Mouse (Mus musculus) stomach, postnatal 0 days (tissue): Measurements from ENCODE around the gene Tubg1. TPM values are rescaled to one million over a fixed set of nuclear protein-coding genes. Genes with fewer than 3 reads are reported as not detected.

Experiments used
- ATAC-seq: fragments of 200-750 bp; cut with Nextera tagmentation; 2 replicates; pipeline ENCODE4 v1.8.0; 2017; ENCODE audit not compliant: low FRiP score, low TSS enrichment
- DNase-seq: peaks from one replicate; pipeline ENCODE4 v3.0.0-alpha.2; 2016; ENCODE audit warnings: low spot score
- H3K27ac ChIP-seq: fragments of 300-500 bp; sonication (generic); replicated peaks from 2 replicates; pipeline ENCODE4 v1.5.1; 2014; ENCODE audit warnings: mild to moderate bottlenecking, control low read depth
- H3K27me3 ChIP-seq: fragments of 300-500 bp; sonication (generic); 2 replicates; pipeline ENCODE4 v1.6.1; 2014; ENCODE audit warnings: low read length; ENCODE audit not compliant: control insufficient read depth, insufficient read depth
- H3K36me3 ChIP-seq: fragments of 300-500 bp; sonication (generic); 2 replicates; pipeline ENCODE4 v1.6.1; 2014; ENCODE audit warnings: low read length, mixed read lengths; ENCODE audit not compliant: control insufficient read depth, insufficient read depth
- H3K4me1 ChIP-seq: fragments of 300-500 bp; sonication (generic); replicated peaks from 2 replicates; pipeline ENCODE4 v1.6.1; 2014; ENCODE audit warnings: antibody characterized with exemption; ENCODE audit not compliant: control insufficient read depth, insufficient read depth
- H3K4me2 ChIP-seq: fragments of 300-500 bp; sonication (generic); replicated peaks from 2 replicates; pipeline ENCODE4 v1.6.1; 2014; ENCODE audit warnings: low read depth, mild to moderate bottlenecking, control low read depth, moderate library complexity
- H3K4me3 ChIP-seq: fragments of 300-500 bp; sonication (generic); 2 replicates; pipeline ENCODE4 v1.5.1; 2014; ENCODE audit warnings: low read depth, low read length, control low read depth
- H3K9ac ChIP-seq: fragments of 300-500 bp; sonication (generic); 2 replicates; pipeline ENCODE4 v1.6.1; 2014; ENCODE audit warnings: mild to moderate bottlenecking, low read length, control low read depth, mixed read lengths
- H3K9me3 ChIP-seq: fragments of 300-500 bp; sonication (generic); 2 replicates; pipeline ENCODE4 v1.6.1; 2016; ENCODE audit warnings: low read length; ENCODE audit not compliant: control insufficient read depth
- CTCF ChIP-seq: IDR thresholded peaks from 2 replicates; pipeline ENCODE4 v1.5.1; 2016; ENCODE audit warnings: antibody characterized with exemption, low read depth, mild to moderate bottlenecking, moderate library complexity
- EP300 ChIP-seq: optimal IDR thresholded peaks from 2 replicates; pipeline ENCODE3; 2016; ENCODE audit warnings: antibody characterized with exemption
- WGBS: fragments of 180-500 bp; shearing (Covaris S2); extraction: QIAGEN DNeasy Blood & Tissue Kit; methylation state at CpG from one replicate; pipeline ENCODE4 v1.1.7; 2014; 5-methylcytosine and 5-hydroxymethylcytosine counted together
- polyA plus RNA-seq: library from polyadenylated mRNA; unstranded; fragments of >200 nt; fragmentation: Nextera tagmentation; extraction: Ambion mirVana; gene quantifications from 2 replicates; pipeline ENCODE4 v1.2.1, GENCODE M21; 2015

Tubg1 gene
- polyA plus RNA-seq, 1 experiment from 2014 or later = 29.8 TPM

DNA sequence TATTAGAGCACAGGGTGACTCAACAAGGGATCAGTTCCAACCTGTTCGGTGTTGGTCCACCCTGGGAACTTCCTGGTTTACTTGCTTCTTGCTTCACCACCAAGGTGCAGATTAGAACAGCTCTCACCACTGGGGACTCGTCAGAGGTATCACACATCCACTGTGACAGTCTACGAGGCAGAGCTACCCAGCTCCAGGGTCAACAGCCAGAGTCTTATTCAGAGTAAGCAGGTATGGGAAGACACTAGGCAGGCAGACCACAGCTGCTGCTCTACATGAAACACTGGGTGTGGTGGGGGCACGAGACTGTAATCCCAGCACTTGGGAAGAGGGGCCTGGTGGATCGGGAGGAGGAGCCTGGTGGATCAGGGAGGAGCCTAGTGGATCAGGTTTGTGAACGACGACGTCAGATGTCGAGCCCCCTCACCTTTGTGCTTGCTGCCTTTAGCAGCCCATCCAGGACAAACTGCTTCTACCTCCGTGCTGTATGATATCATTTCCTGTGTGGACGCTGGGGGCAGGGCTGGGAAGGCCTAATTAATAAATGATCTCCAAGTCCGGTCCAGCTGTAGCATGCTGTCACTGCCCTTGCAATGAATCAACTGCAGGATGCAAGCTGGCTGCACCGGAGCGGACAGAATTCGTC lies 18.9 kb downstream of the Tubg1 start:
- Histone ChIP-seq H3K27me3 (no peaks in the 10 kb centered on the region), H3K9me3 (no peaks in the 10 kb centered on the region), H3K9ac (no peak overlapping the region), H3K4me3 (no peak overlapping the region), H3K4me1 (no peaks in the 10 kb centered on the region), H3K27ac (peak overlapping the region; percentile 91), H3K4me2 (peak overlapping the region; percentile 35), H3K36me3 (no peaks in the 10 kb centered on the region)
- ATAC-seq (peak; percentile 92), DNase-seq (peak; percentile 64)
- 0 out of 2 replicates have a peak, but pooled peaks have one; percentile 1 for TF ChIP-seq CTCF
- TF ChIP-seq EP300 = no peak
- 13% methylated on average over 15 of the region's 15 CpGs for WGBS

DNA sequence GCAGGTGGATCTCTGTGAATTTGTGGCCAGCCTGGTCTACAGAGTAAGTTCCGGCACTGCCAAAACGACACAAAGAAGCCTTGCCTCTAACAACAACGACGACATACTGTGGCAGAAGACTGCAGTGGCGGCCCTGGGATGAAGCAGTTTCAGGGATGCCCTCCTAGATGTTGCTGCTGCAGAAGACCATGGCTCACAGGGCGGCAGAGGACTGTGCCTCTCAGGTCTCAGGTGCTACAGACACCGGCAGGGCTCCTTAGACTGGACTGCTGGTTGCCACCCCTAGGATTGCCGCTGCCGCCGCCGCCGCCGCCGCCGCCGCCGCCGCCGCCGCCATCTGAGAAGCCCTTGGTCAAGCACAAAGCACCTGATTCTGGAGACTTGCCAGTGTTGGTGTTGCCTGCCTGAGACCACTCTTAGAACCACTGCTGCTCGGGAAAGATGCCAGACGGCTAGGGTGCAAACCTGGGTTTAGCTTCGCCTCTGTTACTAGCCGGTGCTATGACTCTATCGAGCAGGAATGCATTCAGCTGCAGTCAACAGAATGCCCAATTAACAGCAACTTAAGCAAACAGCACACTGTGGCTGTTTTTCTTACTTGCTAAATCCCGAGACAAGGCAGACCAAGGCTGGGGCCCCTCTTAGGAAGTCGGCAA lies 20.6 kb downstream of the Tubg1 start:
- H3K4me2 ChIP-seq = peak overlapping the region; percentile 58
- peak; percentile 41 for DNase-seq
- no peaks in the 10 kb centered on the region for H3K27me3 ChIP-seq
- no peaks in the 10 kb centered on the region for H3K9me3 ChIP-seq
- H3K9ac ChIP-seq = peak overlapping the region; percentile 13; the same call in 1 of the 2 replicates
- WGBS = 44% methylated on average over 27 of the region's 27 CpGs
- peak overlapping the region; percentile 53; the same call in 1 of the 2 replicates for H3K27ac ChIP-seq
- no peak for TF ChIP-seq CTCF
- no peak for TF ChIP-seq EP300
- H3K4me1 ChIP-seq = no peaks in the 10 kb centered on the region
- H3K4me3 ChIP-seq = peak overlapping the region; percentile 21; the same call in 1 of the 2 replicates
- H3K36me3 ChIP-seq = no peaks in the 10 kb centered on the region
- ATAC-seq = no peak

DNA sequence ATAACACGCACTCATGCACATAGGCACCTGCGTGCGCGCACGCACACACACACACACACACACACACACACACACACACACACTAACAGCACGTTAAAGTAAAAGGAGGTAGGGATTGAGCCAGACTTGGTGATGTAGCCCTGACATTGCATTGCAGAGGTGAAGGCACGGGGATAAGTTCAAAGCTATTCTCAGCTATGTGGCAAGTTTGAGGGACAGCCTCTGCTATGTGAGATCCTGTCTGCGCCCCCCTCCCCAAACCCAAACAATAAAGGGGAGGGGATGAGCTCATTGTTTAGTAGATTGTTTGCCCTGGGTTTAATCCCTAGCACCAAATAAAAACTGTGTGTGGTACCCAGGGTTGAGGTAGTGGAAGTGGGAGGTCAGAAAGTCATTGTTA lies 21.4 kb downstream of the Tubg1 start:
- no peak overlapping the region for H3K4me3 ChIP-seq
- no peaks in the 10 kb centered on the region for H3K9me3 ChIP-seq
- no peaks in the 10 kb centered on the region for H3K27me3 ChIP-seq
- no peak overlapping the region for H3K9ac ChIP-seq
- 73% methylated on average over 8 of the region's 8 CpGs for WGBS
- no peaks in the 10 kb centered on the region for H3K36me3 ChIP-seq
- H3K4me1 ChIP-seq = no peaks in the 10 kb centered on the region
- no peak for ATAC-seq
- H3K4me2 ChIP-seq = no peak overlapping the region
- TF ChIP-seq CTCF (no peak), EP300 (no peak)
- DNase-seq = no peak
- 0 out of 2 replicates have a peak overlapping the region, but pooled peaks have one; percentile 53 for H3K27ac ChIP-seq

DNA sequence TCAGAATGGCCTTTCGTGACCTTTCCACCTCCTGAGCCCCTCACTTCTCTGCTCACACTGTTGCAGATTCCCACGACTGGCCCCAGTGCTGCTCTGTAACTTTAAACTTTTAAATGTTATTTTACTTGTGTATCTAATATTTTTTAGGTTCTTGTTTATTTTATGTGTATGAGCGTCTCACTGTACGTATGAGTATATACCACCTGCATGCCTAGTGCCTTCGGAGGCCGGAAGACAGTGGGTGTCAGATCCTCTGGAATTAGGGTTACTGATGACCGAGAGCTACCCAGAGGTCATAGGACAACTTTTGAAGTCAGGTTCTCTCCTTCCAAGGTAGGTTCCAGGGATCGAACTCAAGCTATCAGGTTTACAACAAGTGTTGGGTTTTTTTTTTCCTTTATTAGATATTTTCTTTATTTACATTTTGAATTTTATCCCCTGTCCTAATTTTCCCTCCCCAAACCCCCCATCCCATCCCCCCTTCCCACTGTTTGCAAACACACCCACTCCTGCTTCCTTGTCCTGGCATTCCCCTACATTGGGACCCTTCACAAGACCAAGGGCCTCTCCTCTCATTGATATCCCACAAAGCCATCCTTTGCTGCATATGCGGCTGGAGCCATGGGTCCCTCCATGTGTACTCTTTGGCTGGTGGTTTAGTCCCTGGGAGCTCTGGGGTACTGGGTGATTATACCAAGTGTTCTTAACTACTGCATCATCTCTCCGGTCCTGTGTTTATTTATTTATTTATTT lies 22.7 kb downstream of the Tubg1 start:
- no peak for ATAC-seq
- Histone ChIP-seq H3K4me2 (no peak overlapping the region), H3K27ac (no peak overlapping the region), H3K9me3 (no peaks in the 10 kb centered on the region), H3K4me1 (no peaks in the 10 kb centered on the region), H3K9ac (no peak overlapping the region), H3K27me3 (no peaks in the 10 kb centered on the region), H3K4me3 (no peak overlapping the region), H3K36me3 (no peaks in the 10 kb centered on the region)
- TF ChIP-seq CTCF = no peak
- no peak for TF ChIP-seq EP300
- WGBS = 84% methylated on average over 10 of the region's 10 CpGs
- no peak for DNase-seq

DNA sequence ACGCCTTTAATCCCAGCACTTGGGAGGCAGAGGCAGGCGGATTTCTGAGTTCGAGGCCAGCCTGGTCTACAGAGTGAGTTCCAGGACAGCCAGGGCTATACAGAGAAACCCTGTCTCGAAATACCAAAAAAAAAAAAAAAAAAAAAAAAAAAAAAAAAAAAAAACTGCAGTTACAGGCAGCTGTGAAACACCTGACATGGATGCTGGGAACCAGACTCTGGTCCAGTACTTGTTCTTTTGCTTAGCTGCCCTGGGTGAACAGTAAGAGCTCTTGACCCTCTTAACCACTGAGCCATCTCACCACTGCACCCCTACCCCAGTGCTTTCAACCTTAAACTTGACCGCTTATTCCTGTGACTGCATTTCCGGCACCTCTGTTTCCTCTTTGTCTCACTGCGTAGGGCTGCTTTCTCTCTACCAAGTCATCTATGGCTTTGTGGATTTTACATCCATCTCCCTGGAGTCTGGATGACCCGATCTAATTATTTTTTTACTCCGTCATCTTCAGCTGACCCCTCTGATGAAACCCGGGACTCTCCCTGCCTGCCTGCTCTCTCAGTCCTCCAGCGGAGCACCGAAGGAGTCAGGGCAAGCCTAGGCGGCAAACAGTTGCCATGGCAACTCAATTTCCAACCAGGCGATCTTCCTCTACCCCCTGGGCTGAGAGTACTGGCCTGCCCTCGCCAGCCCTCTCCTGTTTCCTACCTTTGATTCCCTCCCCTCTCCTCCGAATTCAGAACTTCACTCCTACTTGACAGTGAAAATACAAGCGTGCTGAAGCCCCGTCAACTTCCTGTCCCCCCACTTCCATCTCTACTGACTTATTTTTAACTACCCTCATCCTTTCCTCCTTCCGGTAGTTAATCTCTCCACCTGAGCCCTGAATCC lies 23.8 kb downstream of the Tubg1 start:
- Histone ChIP-seq H3K9me3 (no peaks in the 10 kb centered on the region), H3K9ac (no peak overlapping the region), H3K4me1 (no peaks in the 10 kb centered on the region), H3K4me3 (peak overlapping the region; percentile 10; the same call in 1 of the 2 replicates), H3K27ac (no peak overlapping the region), H3K36me3 (no peaks in the 10 kb centered on the region), H3K4me2 (peak overlapping the region; percentile 38), H3K27me3 (no peaks in the 10 kb centered on the region)
- no peak for DNase-seq
- no peak for ATAC-seq
- TF ChIP-seq CTCF (no peak), EP300 (no peak)
- WGBS = 23% methylated on average over 17 of the region's 19 CpGs
